Mouse (Mus musculus) neural tube, embryonic 14.5 days (tissue): ENCODE measurements around the gene Fcgr1. TPM values are rescaled to one million over a fixed set of nuclear protein-coding genes. Genes with fewer than 3 reads are reported as not detected.

Experiments
- microRNA-seq: library from miRNA; unstranded; fragments of <30 nt; microRNA quantifications from one replicate; pipeline ENCODE4, GENCODE M21; 2016
- polyA plus RNA-seq: library from polyadenylated mRNA; unstranded; fragments of >200 nt; fragmentation: Nextera tagmentation; extraction: Ambion mirVana; gene quantifications from 2 replicates; pipeline ENCODE4 v1.2.1, GENCODE M21; 2014

Gene Fcgr1
- polyA plus RNA-seq, 1 experiment from 2014 or later: 0.37 TPM

Small RNA genes within 50 kb of the gene (microRNA-seq; reads per million reads assigned to microRNA genes)
- gene Gm47311 (not detected), gene Gm47313 (not detected)

Other genes starting within 250 kb of the Fcgr1 start
- gene Vps45, start 235.5 kb downstream of the Fcgr1 start, polyA plus RNA-seq: 45.6 and 51.0 TPM in 2 replicates
- 4.6 and 8.3 TPM in 2 replicates for gene Otud7b, start 189.4 kb downstream of the Fcgr1 start, polyA plus RNA-seq
- 10.9 and 11.6 TPM in 2 replicates for gene Mtmr11, start 132.0 kb downstream of the Fcgr1 start, polyA plus RNA-seq
- 145 and 150 TPM in 2 replicates for gene Sf3b4, start 121.6 kb downstream of the Fcgr1 start, polyA plus RNA-seq
- gene Sv2a, start 112.8 kb downstream of the Fcgr1 start, polyA plus RNA-seq: 91.0 and 91.7 TPM in 2 replicates
- gene Bola1, start 74.3 kb downstream of the Fcgr1 start, polyA plus RNA-seq: 61.5 and 69.0 TPM in 2 replicates
- 0.71 and 0.72 TPM in 2 replicates for gene Hist2h2ab, start 74.1 kb downstream of the Fcgr1 start, polyA plus RNA-seq
- 1.3 and 2.1 TPM in 2 replicates for gene Hist2h2ac, start 73.1 kb downstream of the Fcgr1 start, polyA plus RNA-seq
- gene Hist2h2be, start 72.8 kb downstream of the Fcgr1 start, polyA plus RNA-seq: 4.3 and 4.8 TPM in 2 replicates
- gene Hist2h3c2, start 54.8 kb downstream of the Fcgr1 start, polyA plus RNA-seq: 0.71 and 1.1 TPM in 2 replicates
- gene Hist2h2aa2, start 53.7 kb downstream of the Fcgr1 start, polyA plus RNA-seq: 32.6 and 49.7 TPM in 2 replicates
- 9.7 and 17.4 TPM in 2 replicates for gene Hist2h2aa1, start 48.5 kb downstream of the Fcgr1 start, polyA plus RNA-seq
- 0.18 and 0.67 TPM in 2 replicates for gene Hist2h3c1, start 47.3 kb downstream of the Fcgr1 start, polyA plus RNA-seq
- gene Hist2h4, start 30.7 kb downstream of the Fcgr1 start, polyA plus RNA-seq: 4.2 TPM in 2 replicates
- gene Hist2h3b, start 25.3 kb downstream of the Fcgr1 start, polyA plus RNA-seq: 5.3 and 11.5 TPM in 2 replicates
- 2.0 and 2.8 TPM in 2 replicates for gene Hist2h2bb, start 24.2 kb downstream of the Fcgr1 start, polyA plus RNA-seq
- not detected in 2 replicates for gene BC107364, start 158.3 kb upstream of the Fcgr1 start, polyA plus RNA-seq
- gene Hfe2, start 231.2 kb upstream of the Fcgr1 start, polyA plus RNA-seq: 1.3 and 2.0 TPM in 2 replicates